Mouse (Mus musculus) ovary, postnatal 10 days (tissue): ENCODE data around the gene Tbc1d21.

Experiments used
- DNase-seq: peaks from one replicate; pipeline ENCODE4 v3.0.0; 2022; ENCODE audit warnings: low spot score

Tbc1d21 gene

DNA sequence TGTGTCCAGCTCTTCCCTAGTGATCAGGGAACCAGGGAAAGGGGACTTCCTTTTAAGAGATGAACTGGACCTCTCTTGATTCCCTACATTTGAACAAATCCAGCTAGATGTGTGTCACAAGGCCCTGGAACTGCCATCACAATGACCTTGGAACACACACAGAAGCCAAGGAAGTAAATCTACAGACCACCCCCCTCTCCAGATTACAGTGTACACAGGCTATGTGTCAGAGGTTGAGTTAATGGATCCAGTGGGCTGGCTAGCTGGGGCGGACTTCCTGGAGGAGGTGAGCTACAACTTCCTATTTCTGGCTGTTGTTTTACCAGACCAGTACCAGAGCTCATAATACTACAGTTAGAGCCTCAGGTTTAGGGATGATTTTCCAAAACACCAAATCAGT, at the start of gene Tbc1d21:
Gene Tbc1d21, minus strand, starts transcription at position 101 of the 400 bp plus-strand sequence.
- no peak for DNase-seq

- no peak for DNase-seq
Observed at GRCm38 (mm10) chr9:58411556-58411955, 41.3 kb upstream of the Tbc1d21 start.

DNA sequence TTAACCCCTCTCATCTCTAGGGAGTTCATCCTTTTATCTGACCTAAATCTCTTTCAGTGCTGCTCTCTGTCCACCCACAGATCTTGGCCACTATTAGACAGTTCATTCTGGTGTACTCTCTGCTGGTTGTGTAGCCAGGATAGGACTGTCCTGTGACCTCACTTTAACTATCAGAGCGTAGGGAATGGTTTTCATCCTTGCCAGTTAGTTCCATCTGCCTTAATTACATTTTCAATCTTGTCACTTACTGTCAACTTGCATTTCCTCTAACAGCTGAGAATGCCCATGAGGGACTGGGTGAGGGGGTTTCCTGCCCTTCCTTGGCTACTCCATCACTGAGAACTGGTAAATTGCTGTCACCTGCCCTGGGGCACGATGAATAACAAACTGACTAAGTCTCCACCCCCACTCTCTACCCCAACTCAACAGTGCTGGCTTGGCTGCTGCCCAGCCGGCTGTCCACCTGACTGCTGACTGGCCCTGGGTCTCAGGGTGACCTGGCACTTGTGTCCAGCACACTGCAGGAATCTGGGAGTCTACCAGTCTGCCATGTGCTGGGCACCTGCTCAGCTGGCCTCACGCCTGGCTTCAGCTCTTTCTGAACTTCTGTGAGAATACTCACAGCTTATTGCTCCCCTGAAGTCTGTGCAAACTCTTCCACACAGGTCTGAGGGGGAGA, 39.9 kb upstream of the Tbc1d21 start:
- no peak for DNase-seq

GRCm38 (mm10) chr9:58409247-58409646, 39.0 kb upstream of the Tbc1d21 start:
- DNase-seq, result no peak

- no peak for DNase-seq
Observed at GRCm38 (mm10) chr9:58404412-58404811, 34.2 kb upstream of the Tbc1d21 start.

GRCm38 (mm10) chr9:58401371-58402082, 31.3 kb upstream of the Tbc1d21 start:
- no peak for DNase-seq

- DNase-seq, result no peak
Observed at GRCm38 (mm10) chr9:58399609-58400008, 29.4 kb upstream of the Tbc1d21 start.

GRCm38 (mm10) chr9:58394605-58395004, 24.4 kb upstream of the Tbc1d21 start:
- DNase-seq, result no peak

DNA sequence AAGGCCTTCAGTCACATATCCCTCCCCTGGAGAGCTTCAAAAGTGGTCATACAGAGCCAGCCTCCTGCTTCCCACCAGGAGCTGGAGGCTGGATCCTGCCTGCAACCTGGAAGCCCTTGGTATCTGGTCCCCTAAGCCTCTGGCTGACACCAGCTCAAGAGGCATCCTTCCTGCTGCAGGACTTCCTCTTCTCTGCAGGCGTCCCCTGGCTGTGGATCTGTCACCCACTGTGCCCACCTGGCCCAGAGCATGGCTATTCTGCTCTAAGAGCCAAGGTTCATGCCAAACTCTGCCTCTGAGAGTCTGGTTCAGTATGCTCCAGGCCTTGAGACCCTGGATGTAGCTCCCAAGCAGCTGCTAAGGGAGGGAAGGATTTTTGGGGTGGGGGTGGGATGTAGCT, 23.6 kb upstream of the Tbc1d21 start:
- no peak for DNase-seq

DNA sequence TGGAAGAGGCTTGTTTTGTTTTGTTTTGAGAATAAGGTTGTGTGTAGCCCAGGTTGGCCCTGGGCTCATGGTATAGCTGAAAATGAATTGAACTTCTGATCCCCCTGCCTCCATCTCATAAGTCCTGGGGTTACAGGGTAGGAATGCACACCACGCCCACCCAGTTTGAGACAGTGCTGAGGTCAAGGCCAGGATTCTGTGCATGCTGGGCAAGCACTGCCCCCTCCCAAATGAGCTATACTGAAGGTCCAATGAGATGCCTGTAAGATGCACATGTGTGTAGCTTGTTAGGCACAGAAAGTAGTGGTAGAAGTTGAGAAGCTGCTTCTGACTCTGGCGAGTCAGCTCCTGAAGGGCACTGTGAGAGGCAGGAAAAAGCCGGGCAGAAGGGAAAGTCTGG, 18.1 kb upstream of the Tbc1d21 start:
- no peak for DNase-seq

DNA sequence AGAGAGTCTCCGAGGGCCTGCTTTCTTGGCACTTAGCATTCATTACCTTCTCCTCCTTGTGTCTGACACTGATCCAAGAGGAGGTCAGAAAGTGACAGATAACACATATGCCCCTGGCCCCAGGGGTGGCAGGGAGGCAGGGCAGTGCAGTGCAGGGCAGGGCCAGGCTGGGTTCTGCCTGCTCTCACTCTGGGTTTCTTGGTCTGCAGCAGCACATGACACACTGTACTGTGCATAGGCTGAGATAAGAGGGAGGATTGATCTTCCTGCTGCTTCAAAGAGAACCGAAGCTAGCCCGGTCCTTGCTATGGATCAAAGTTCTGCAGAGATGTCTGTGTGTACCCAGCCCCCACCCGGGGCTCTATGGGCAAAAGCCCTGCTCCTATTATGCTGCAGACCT, 8.6 kb upstream of the Tbc1d21 start:
- DNase-seq, result no peak

DNA sequence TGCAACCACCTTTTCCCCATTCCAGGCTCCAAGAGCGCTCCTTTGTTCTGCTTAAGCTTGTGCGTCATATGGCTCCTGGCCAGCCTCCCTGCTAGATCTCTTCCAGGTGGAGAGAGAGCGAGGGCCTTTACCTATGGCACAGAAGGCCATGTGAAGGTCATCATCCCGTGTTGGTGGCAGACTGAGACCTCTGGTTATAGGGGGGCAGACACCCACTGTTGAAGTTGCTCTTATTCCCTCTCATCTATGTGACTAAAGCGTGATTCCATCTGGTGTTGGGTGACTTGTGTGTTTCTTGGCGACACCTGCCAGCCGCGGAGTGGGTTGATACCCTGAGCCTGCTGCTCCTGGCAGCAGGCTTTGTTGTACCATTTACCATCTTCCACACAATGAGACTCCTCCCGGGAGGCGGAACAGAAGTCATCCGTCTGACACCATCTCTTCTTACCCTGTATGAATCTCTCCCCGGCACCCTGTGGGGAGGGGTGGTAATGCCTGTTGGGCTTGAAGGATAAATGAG, 3.7 kb upstream of the Tbc1d21 start:
- no peak for DNase-seq

GRCm38 (mm10) chr9:58371914-58372313, 1.7 kb upstream of the Tbc1d21 start:
- no peak for DNase-seq

DNA sequence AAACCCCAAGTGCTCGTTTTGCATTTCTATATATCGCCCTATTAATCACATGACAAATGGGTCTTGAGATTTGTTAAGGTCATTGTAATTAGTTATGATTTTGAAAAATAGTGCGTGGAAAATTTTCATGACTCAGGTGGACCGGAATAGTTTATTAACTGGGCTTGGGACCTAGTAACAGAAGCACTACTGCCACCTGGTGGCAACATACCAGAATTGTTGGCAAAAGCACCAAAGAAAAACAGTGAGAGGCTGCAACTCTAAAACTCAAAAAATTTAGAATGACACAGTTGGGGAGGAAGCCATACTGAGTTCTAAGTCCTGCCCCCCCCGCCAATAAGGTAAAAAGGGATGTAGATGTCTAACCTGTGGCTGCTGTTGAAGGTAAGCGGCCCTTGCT, 611 bp downstream of the Tbc1d21 start:
- no peak for DNase-seq

- no peak for DNase-seq
Observed at GRCm38 (mm10) chr9:58364325-58364724, 5.9 kb downstream of the Tbc1d21 start.

- no peak for DNase-seq
Observed at GRCm38 (mm10) chr9:58361956-58362355, 8.3 kb downstream of the Tbc1d21 start.

- DNase-seq, result no peak
Observed at GRCm38 (mm10) chr9:58361373-58361772, 8.9 kb downstream of the Tbc1d21 start.

- DNase-seq, result no peak
Observed at GRCm38 (mm10) chr9:58355262-58356050, 14.8 kb downstream of the Tbc1d21 start.

- DNase-seq, result no peak
Observed at GRCm38 (mm10) chr9:58354701-58355100, 15.6 kb downstream of the Tbc1d21 start.

GRCm38 (mm10) chr9:58353224-58353623, 17.0 kb downstream of the Tbc1d21 start:
- DNase-seq, result no peak

DNA sequence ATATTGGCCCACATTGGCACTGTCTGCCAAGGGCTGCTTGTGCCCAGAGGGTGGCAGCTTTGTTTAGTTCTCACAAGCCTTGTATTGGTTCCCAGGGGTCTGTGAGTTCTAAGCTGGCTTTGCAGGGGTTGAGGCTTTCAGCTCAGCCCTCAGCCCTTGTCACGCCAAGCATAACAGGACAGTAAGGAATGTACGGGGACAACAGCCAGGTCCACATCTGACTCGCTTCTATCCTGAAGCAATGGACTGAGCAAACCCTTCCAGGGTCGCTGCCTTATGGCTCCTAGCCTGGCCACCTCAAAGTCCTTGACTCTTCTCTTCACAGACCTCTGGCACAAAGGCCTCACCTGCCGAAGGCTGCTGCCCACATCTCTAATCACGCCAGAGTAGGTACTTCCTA, 22.5 kb downstream of the Tbc1d21 start:
- no peak for DNase-seq

GRCm38 (mm10) chr9:58346498-58346897, 23.8 kb downstream of the Tbc1d21 start:
- no peak for DNase-seq

GRCm38 (mm10) chr9:58345963-58346362, 24.3 kb downstream of the Tbc1d21 start:
- no peak for DNase-seq
